In the genomic region with DNA sequence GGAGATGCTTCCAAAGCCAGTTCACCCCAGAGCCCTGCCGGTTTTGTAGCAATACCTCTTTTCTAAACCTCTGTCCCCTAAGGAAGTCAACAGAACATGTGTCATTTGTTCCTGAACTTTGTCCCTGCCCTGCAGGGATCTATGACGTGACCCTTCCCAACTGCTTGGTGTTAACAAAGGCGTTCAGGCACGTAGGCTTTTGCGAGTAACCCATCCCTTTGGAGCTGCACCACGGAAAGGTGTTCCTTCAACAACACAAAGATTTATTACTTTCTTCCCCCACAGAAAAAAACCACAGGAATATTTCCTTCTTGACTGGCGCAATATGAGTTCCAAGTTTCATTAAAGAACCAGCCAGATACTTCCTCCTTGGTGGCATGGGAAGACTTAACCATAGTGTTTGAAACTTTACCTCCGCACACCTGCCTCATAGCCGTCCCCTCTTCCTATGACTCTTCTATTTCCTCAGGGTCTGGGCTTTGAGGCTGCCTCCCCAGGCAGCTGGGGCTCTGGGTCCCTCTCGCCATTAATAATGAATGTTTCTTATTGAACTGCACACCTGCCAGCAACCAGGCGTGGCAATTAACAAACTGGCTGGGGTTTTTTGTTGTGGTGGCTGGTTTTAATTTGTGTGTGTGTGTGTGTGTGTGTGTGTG, we compare ENCODE assay signal across 19 mouse cellular contexts. TPM values are rescaled to one million over a fixed set of nuclear protein-coding genes. Genes with fewer than 3 reads are reported as not detected.
DNase-seq lines count a peak whose midpoint lies in the region; ATAC-seq and TF ChIP-seq lines count a peak whose summit lies in the region.
"Had no signal": no experiment of that assay in that cellular context is flagged by ENCODE, and none has a peak within 500 bp of the region (broad histone marks: within the 10 kb centered on the region; RNA-seq: fewer than 3 reads in every experiment).

No protein-coding gene starts in this region.

- no peaks in the 10 kb centered on the region for H3K9me3 ChIP-seq in liver, embryonic 13.5 days (replicated peaks)
- no peaks in the 10 kb centered on the region for H3K9me3 ChIP-seq in intestine, embryonic 15.5 days
- H3K9me3 ChIP-seq in liver, postnatal 0 days (ENCODE audit: low read length): no peaks in the 10 kb centered on the region
- H3K9me3 ChIP-seq: forebrain, embryonic 15.5 days; G1E; heart, embryonic 12.5 days; neural tube, embryonic 15.5 days had no signal

- H3K4me1 ChIP-seq in liver, embryonic 13.5 days (replicated peaks): peaks cover 26% of the 10 kb centered on the region
- peaks cover 23% of the 10 kb centered on the region for H3K4me1 ChIP-seq in intestine, embryonic 15.5 days (replicated peaks)
- peaks cover 30% of the 10 kb centered on the region for H3K4me1 ChIP-seq in liver, postnatal 0 days (ENCODE audit: insufficient read depth)

- no peak for TF ChIP-seq EP300 in liver, postnatal 0 days (IDR thresholded peaks at IDR 0.05; ENCODE audit: low read depth)

- no peak overlapping the region for H3K4me3 ChIP-seq in liver, embryonic 13.5 days (replicated peaks)
- no peak overlapping the region for H3K4me3 ChIP-seq in intestine, embryonic 15.5 days (replicated peaks)
- H3K4me3 ChIP-seq in liver, postnatal 0 days (ENCODE audit: low read depth, low read length): no peak overlapping the region
- H3K4me3 ChIP-seq: forebrain, embryonic 15.5 days; gastrocnemius, adult 2 months; heart, embryonic 12.5 days; neural tube, embryonic 15.5 days had no signal

- no peak overlapping the region for H3K9ac ChIP-seq in liver, embryonic 13.5 days
- H3K9ac ChIP-seq in intestine, embryonic 15.5 days: no peak overlapping the region
- no peak overlapping the region for H3K9ac ChIP-seq in liver, postnatal 0 days (replicated peaks)
- H3K9ac ChIP-seq: forebrain, embryonic 15.5 days; heart, embryonic 12.5 days; liver, embryonic 14.5 days; neural tube, embryonic 15.5 days had no signal

- ATAC-seq in liver, embryonic 13.5 days (ENCODE audit: low read depth): 0 out of 2 replicates have a peak, but pooled peaks have one; percentile 20
- peak; percentile 81 for ATAC-seq in intestine, embryonic 15.5 days
- ATAC-seq in liver, postnatal 0 days: peak; percentile 88
- ATAC-seq: forebrain, embryonic 15.5 days had no signal

- TF ChIP-seq CTCF in liver, postnatal 0 days (IDR thresholded peaks at IDR 0.05; ENCODE audit: low read depth): no peak

- no peaks in the 10 kb centered on the region for H3K36me3 ChIP-seq in liver, embryonic 13.5 days
- H3K36me3 ChIP-seq in intestine, embryonic 15.5 days: no peaks in the 10 kb centered on the region
- H3K36me3 ChIP-seq in liver, postnatal 0 days (replicated peaks; ENCODE audit: insufficient read depth, low read length): no peaks in the 10 kb centered on the region
- H3K36me3 ChIP-seq: forebrain, embryonic 15.5 days; G1E; heart, embryonic 12.5 days; neural tube, embryonic 15.5 days had no signal

- no peak overlapping the region for H3K4me2 ChIP-seq in liver, embryonic 13.5 days
- 0 out of 2 replicates have a peak overlapping the region, but pooled peaks have one; percentile 11 for H3K4me2 ChIP-seq in intestine, embryonic 15.5 days (replicated peaks)
- peak overlapping the region; percentile 29; the same call in 1 of the 2 replicates for H3K4me2 ChIP-seq in liver, postnatal 0 days (ENCODE audit: low read depth, low read length)
- H3K4me2 ChIP-seq: forebrain, embryonic 15.5 days; heart, embryonic 12.5 days; midbrain, embryonic 11.5 days; neural tube, embryonic 15.5 days had no signal

- H3K27ac ChIP-seq in liver, embryonic 13.5 days: no peak overlapping the region
- H3K27ac ChIP-seq in intestine, embryonic 15.5 days: peak overlapping the region; percentile 87
- peak overlapping the region; percentile 48; the same call in 1 of the 2 replicates for H3K27ac ChIP-seq in liver, postnatal 0 days (ENCODE audit: low read depth)
- H3K27ac ChIP-seq: forebrain, embryonic 15.5 days; gastrocnemius, adult 2 months; liver, embryonic 14.5 days; neural tube, embryonic 15.5 days had no signal

- 39% methylated on average over 11 of the region's 11 CpGs for WGBS in liver, embryonic 13.5 days (ENCODE audit: insufficient replicate concordance)
- WGBS in intestine, embryonic 15.5 days: 61% methylated on average over 11 of the region's 11 CpGs
- WGBS in liver, postnatal 0 days (ENCODE audit: insufficient replicate concordance): 30% methylated on average over 11 of the region's 11 CpGs

- peaks cover 12% of the 10 kb centered on the region for H3K27me3 ChIP-seq in liver, embryonic 13.5 days
- H3K27me3 ChIP-seq in intestine, embryonic 15.5 days (replicated peaks): no peaks in the 10 kb centered on the region
- H3K27me3 ChIP-seq in liver, postnatal 0 days (ENCODE audit: insufficient read depth, low read length): no peaks in the 10 kb centered on the region
- H3K27me3 ChIP-seq: forebrain, embryonic 15.5 days; heart, embryonic 12.5 days; neural tube, embryonic 15.5 days had no signal

- no peak for DNase-seq in liver, embryonic 13.5 days
- DNase-seq in liver: no peak
- peak; percentile 26 for DNase-seq in liver, postnatal 0 days
- no peak for DNase-seq in retina, postnatal 1 day
- no peak for DNase-seq in frontal cortex, postnatal 25 days (ENCODE audit: low spot score in 2 of 2)
- no peak for DNase-seq in kidney, adult 18-20 months
- DNase-seq: adrenal gland, adult 2 months; cerebellum, adult 8-10 months; gastrocnemius, adult 2 months; heart, postnatal 36 days; kidney, postnatal 14 days; lung, postnatal 14 days had no signal

RNA-seq across cellular contexts. Expression of gene Eml4, which starts 43.0 kb away (rescaled TPM):
- 5.4 and 7.1 TPM in 2 replicates for polyA plus RNA-seq in liver, embryonic 13.5 days (2015; fragmentation: Nextera tagmentation; extraction: Ambion mirVana)
- 34.5 and 37.0 TPM in 2 replicates for polyA plus RNA-seq in intestine, embryonic 15.5 days (2015; fragmentation: Nextera tagmentation; extraction: Ambion mirVana)
- 3.8 and 4.7 TPM in 2 replicates for polyA plus RNA-seq in liver, postnatal 0 days (2015; fragmentation: Nextera tagmentation; extraction: Ambion mirVana)

Comparison
In these comparisons a context has a peak if more than half of its experiments do, and no peak if none do; other contexts are left out.
1. ATAC-seq: peak in every context shown above with its lines; median percentile 88 in liver, postnatal 0 days; 81 in intestine, embryonic 15.5 days; 20 in liver, embryonic 13.5 days.